Mouse (Mus musculus): ENCODE results near the gene Pfkfb4. TPM values are rescaled to one million over a fixed set of nuclear protein-coding genes. Genes with fewer than 3 reads are reported as not detected.

The Pfkfb4 gene
- polyA plus RNA-seq, 1 experiment, result 44.5 TPM

- Histone ChIP-seq H3K4me1 (ENCODE audit: control insufficient read depth, insufficient read depth, low read length) (peaks cover 14% of the 10 kb centered on the region), H3K4me3 (ENCODE audit: insufficient read depth, low read length) (no peak overlapping the region)
- TF ChIP-seq POLR2A (IDR thresholded peaks at IDR 0.05; ENCODE audit: borderline replicate concordance, low read depth, low read length) (no peak), CTCF (IDR thresholded peaks at IDR 0.05; ENCODE audit: low read depth, low read length) (no peak)
Observed at GRCm38 (mm10) chr9:109028919-109029318, 37.3 kb downstream of the Pfkfb4 start.

GRCm38 (mm10) chr9:109030312-109030711 lies 38.7 kb downstream of the Pfkfb4 start:
- Histone ChIP-seq H3K4me1 (ENCODE audit: control insufficient read depth, insufficient read depth, low read length) (peaks cover 10% of the 10 kb centered on the region), H3K27ac (ENCODE audit: insufficient read depth, low read depth, low read length) (no peak overlapping the region), H3K4me3 (ENCODE audit: insufficient read depth, low read length) (no peak overlapping the region)
- TF ChIP-seq CTCF (IDR thresholded peaks at IDR 0.05; ENCODE audit: low read depth, low read length), result no peak
- no peak for TF ChIP-seq POLR2A (IDR thresholded peaks at IDR 0.05; ENCODE audit: borderline replicate concordance, low read depth, low read length)

More at GRCm38 (mm10) chr9:109028919-109029318, 37.3 kb downstream of the Pfkfb4 start:
- no peak overlapping the region for H3K27ac ChIP-seq (ENCODE audit: insufficient read depth, low read depth, low read length)

GRCm38 (mm10) chr9:109031001-109031400 lies 39.4 kb downstream of the Pfkfb4 start:
- Histone ChIP-seq H3K4me1 (ENCODE audit: control insufficient read depth, insufficient read depth, low read length) (peaks cover 10% of the 10 kb centered on the region), H3K27ac (ENCODE audit: insufficient read depth, low read depth, low read length) (no peak overlapping the region), H3K4me3 (ENCODE audit: insufficient read depth, low read length) (no peak overlapping the region)
- no peak for TF ChIP-seq POLR2A (IDR thresholded peaks at IDR 0.05; ENCODE audit: borderline replicate concordance, low read depth, low read length)
- no peak for TF ChIP-seq CTCF (IDR thresholded peaks at IDR 0.05; ENCODE audit: low read depth, low read length)

- TF ChIP-seq CTCF (IDR thresholded peaks at IDR 0.05; ENCODE audit: low read depth, low read length) (no peak), POLR2A (IDR thresholded peaks at IDR 0.05; ENCODE audit: borderline replicate concordance, low read depth, low read length) (no peak)
- H3K4me1 ChIP-seq (ENCODE audit: control insufficient read depth, insufficient read depth, low read length), result peaks cover 10% of the 10 kb centered on the region
- H3K4me3 ChIP-seq (ENCODE audit: insufficient read depth, low read length), result no peak overlapping the region
- no peak overlapping the region for H3K27ac ChIP-seq (ENCODE audit: insufficient read depth, low read depth, low read length)
Observed at GRCm38 (mm10) chr9:109031686-109032085, 40.1 kb downstream of the Pfkfb4 start.

GRCm38 (mm10) chr9:109032435-109032834 lies 40.9 kb downstream of the Pfkfb4 start:
- Histone ChIP-seq H3K4me3 (ENCODE audit: insufficient read depth, low read length) (no peak overlapping the region), H3K4me1 (ENCODE audit: control insufficient read depth, insufficient read depth, low read length) (peaks cover 6% of the 10 kb centered on the region; the same call in 1 of the 2 replicates), H3K27ac (ENCODE audit: insufficient read depth, low read depth, low read length) (no peak overlapping the region)
- TF ChIP-seq CTCF (IDR thresholded peaks at IDR 0.05; ENCODE audit: low read depth, low read length), result no peak
- no peak for TF ChIP-seq POLR2A (IDR thresholded peaks at IDR 0.05; ENCODE audit: borderline replicate concordance, low read depth, low read length)

GRCm38 (mm10) chr9:109038086-109038895 lies 46.7 kb downstream of the Pfkfb4 start, which contains the start of gene Shisa5:
Gene Shisa5 (plus strand): TSS chr9:109038565.
- peak within 1 kb of the TSS; percentile 45 for H3K27ac ChIP-seq (ENCODE audit: insufficient read depth, low read depth, low read length)
- TF ChIP-seq POLR2A (IDR thresholded peaks at IDR 0.05; ENCODE audit: borderline replicate concordance, low read depth, low read length), result 0 out of 2 replicates have a peak, but pooled peaks have one; percentile 54
- no peak for TF ChIP-seq CTCF (IDR thresholded peaks at IDR 0.05; ENCODE audit: low read depth, low read length)
- H3K4me3 ChIP-seq (ENCODE audit: insufficient read depth, low read length), result peak within 1 kb of the TSS; percentile 90
- H3K4me1 ChIP-seq (ENCODE audit: control insufficient read depth, insufficient read depth, low read length), result peaks cover 18% of the 10 kb centered on the region

GRCm38 (mm10) chr9:109038901-109039364 lies 47.4 kb downstream of the Pfkfb4 start:
- H3K27ac ChIP-seq (ENCODE audit: insufficient read depth, low read depth, low read length), result peak overlapping the region; percentile 45
- TF ChIP-seq CTCF (IDR thresholded peaks at IDR 0.05; ENCODE audit: low read depth, low read length), result no peak
- TF ChIP-seq POLR2A (IDR thresholded peaks at IDR 0.05; ENCODE audit: borderline replicate concordance, low read depth, low read length), result no peak
- peaks cover 18% of the 10 kb centered on the region for H3K4me1 ChIP-seq (ENCODE audit: control insufficient read depth, insufficient read depth, low read length)
- peak overlapping the region; percentile 90 for H3K4me3 ChIP-seq (ENCODE audit: insufficient read depth, low read length)

- peaks cover 16% of the 10 kb centered on the region for H3K4me1 ChIP-seq (ENCODE audit: control insufficient read depth, insufficient read depth, low read length)
- H3K4me3 ChIP-seq (ENCODE audit: insufficient read depth, low read length), result peak overlapping the region; percentile 90
- no peak overlapping the region for H3K27ac ChIP-seq (ENCODE audit: insufficient read depth, low read depth, low read length)
- TF ChIP-seq CTCF (IDR thresholded peaks at IDR 0.05; ENCODE audit: low read depth, low read length) (no peak), POLR2A (IDR thresholded peaks at IDR 0.05; ENCODE audit: borderline replicate concordance, low read depth, low read length) (no peak)
Observed at GRCm38 (mm10) chr9:109039681-109040080, 48.1 kb downstream of the Pfkfb4 start.

GRCm38 (mm10) chr9:109040216-109040615 lies 48.6 kb downstream of the Pfkfb4 start:
- Histone ChIP-seq H3K4me3 (ENCODE audit: insufficient read depth, low read length) (no peak overlapping the region), H3K27ac (ENCODE audit: insufficient read depth, low read depth, low read length) (no peak overlapping the region), H3K4me1 (ENCODE audit: control insufficient read depth, insufficient read depth, low read length) (peaks cover 16% of the 10 kb centered on the region)
- TF ChIP-seq POLR2A (IDR thresholded peaks at IDR 0.05; ENCODE audit: borderline replicate concordance, low read depth, low read length), result no peak

GRCm38 (mm10) chr9:109040906-109041305 lies 49.3 kb downstream of the Pfkfb4 start:
- H3K27ac ChIP-seq (ENCODE audit: insufficient read depth, low read depth, low read length), result no peak overlapping the region
- no peak overlapping the region for H3K4me3 ChIP-seq (ENCODE audit: insufficient read depth, low read length)
- peaks cover 16% of the 10 kb centered on the region for H3K4me1 ChIP-seq (ENCODE audit: control insufficient read depth, insufficient read depth, low read length)
- TF ChIP-seq CTCF (IDR thresholded peaks at IDR 0.05; ENCODE audit: low read depth, low read length) (no peak), POLR2A (IDR thresholded peaks at IDR 0.05; ENCODE audit: borderline replicate concordance, low read depth, low read length) (no peak)
